Mouse (Mus musculus) embryonic facial prominence, embryonic 15.5 days (tissue): ENCODE measurements around the gene Cfap299. TPM values are rescaled to one million over a fixed set of nuclear protein-coding genes. Genes with fewer than 3 reads are reported as not detected.

Source experiments
- ATAC-seq: fragments of 200-750 bp; cut with Nextera tagmentation; 2 replicates; pipeline ENCODE4 v1.8.0; 2017; ENCODE audit warnings: low read depth, moderate TSS enrichment; ENCODE audit not compliant: insufficient number of reproducible peaks, low FRiP score, low TSS enrichment
- H3K27ac ChIP-seq: fragments of 300-500 bp; sonication (generic); replicated peaks from 2 replicates; pipeline ENCODE4 v1.5.1; 2015; ENCODE audit warnings: mild to moderate bottlenecking, inconsistent platforms
- H3K27me3 ChIP-seq: fragments of 300-500 bp; sonication (generic); 2 replicates; pipeline ENCODE4 v1.6.1; 2015; ENCODE audit warnings: inconsistent platforms
- H3K36me3 ChIP-seq: fragments of 300-500 bp; sonication (generic); 2 replicates; pipeline ENCODE4 v1.6.1; 2015; ENCODE audit warnings: mild to moderate bottlenecking, inconsistent platforms
- H3K4me1 ChIP-seq: fragments of 300-500 bp; sonication (generic); 2 replicates; pipeline ENCODE4 v1.6.1; 2015; ENCODE audit warnings: inconsistent platforms
- H3K4me2 ChIP-seq: fragments of 300-500 bp; sonication (generic); replicated peaks from 2 replicates; pipeline ENCODE4 v1.6.1; 2015; ENCODE audit warnings: mild to moderate bottlenecking, inconsistent platforms
- H3K4me3 ChIP-seq: fragments of 300-500 bp; sonication (generic); replicated peaks from 2 replicates; pipeline ENCODE4 v1.5.1; 2015; ENCODE audit warnings: mild to moderate bottlenecking, inconsistent platforms
- H3K9ac ChIP-seq: fragments of 300-500 bp; sonication (generic); 2 replicates; pipeline ENCODE4 v1.6.1; 2015; ENCODE audit warnings: inconsistent platforms
- H3K9me3 ChIP-seq: fragments of 300-500 bp; sonication (generic); replicated peaks from 2 replicates; pipeline ENCODE4 v1.6.1; 2016; ENCODE audit warnings: inconsistent platforms
- WGBS: fragments of 180-500 bp; shearing (Covaris S2); methylation state at CpG from one replicate; pipeline ENCODE4 v1.1.7; 2015; 5-methylcytosine and 5-hydroxymethylcytosine counted together
- polyA plus RNA-seq: library from polyadenylated mRNA; unstranded; fragments of >200 nt; fragmentation: Nextera tagmentation; extraction: Ambion mirVana; gene quantifications from 2 replicates; pipeline ENCODE4 v1.2.1, GENCODE M21; 2015

The Cfap299 gene
- polyA plus RNA-seq, 1 experiment from 2014 or later: 7.5 TPM

DNA sequence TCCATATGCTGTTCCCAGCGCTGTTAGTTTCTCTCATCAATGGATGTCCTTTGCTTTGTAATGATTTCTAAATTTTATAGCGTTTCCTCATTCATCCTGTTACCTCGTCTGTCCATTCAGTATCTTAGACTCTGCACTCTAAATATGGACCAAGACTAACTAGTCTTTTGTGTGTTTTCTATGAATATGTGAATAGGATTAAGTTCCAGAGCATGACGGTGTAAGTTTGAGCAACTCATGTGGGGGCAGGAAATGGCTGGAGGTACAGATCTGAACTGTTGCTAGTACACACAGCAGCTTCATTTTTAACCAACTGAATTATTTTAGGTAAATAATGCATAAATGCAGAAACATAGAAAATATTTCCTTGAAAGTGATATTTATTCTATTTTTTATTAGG lies 51.3 kb downstream of the Cfap299 start:
- Histone ChIP-seq H3K27ac (no peak overlapping the region), H3K36me3 (no peaks in the 10 kb centered on the region), H3K27me3 (no peaks in the 10 kb centered on the region), H3K9me3 (no peaks in the 10 kb centered on the region), H3K4me2 (no peak overlapping the region), H3K4me1 (no peaks in the 10 kb centered on the region), H3K4me3 (no peak overlapping the region), H3K9ac (no peak overlapping the region)
- 80% methylated on average over 4 of the region's 4 CpGs for WGBS
- ATAC-seq: no peak

DNA sequence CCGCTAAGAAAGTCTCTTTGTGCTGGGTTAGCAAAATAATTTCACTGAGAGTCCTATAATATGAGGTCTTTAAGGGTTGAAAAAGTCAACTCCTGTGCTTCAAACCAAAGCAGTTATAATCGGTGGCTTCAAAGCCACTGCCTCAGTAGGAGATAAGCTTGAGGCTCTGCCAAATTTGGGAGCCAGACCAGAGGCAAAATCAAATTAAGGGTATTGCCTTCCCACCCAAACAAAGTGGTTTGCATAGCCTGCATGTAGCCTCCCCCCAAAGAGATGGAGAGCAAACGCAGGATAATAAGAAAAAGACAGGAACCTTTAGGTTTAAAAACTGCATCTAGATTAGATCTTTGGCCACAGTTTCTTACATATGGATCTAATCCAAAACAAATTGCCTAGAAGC lies 58.0 kb downstream of the Cfap299 start:
- Histone ChIP-seq H3K4me3 (no peak overlapping the region), H3K36me3 (no peaks in the 10 kb centered on the region), H3K9me3 (no peaks in the 10 kb centered on the region), H3K4me2 (no peak overlapping the region), H3K4me1 (no peaks in the 10 kb centered on the region), H3K27ac (no peak overlapping the region), H3K9ac (no peak overlapping the region), H3K27me3 (no peaks in the 10 kb centered on the region)
- WGBS: 25% methylated on average over 3 of the region's 3 CpGs
- ATAC-seq: peak; percentile 69; the same call in 1 of the 2 replicates

DNA sequence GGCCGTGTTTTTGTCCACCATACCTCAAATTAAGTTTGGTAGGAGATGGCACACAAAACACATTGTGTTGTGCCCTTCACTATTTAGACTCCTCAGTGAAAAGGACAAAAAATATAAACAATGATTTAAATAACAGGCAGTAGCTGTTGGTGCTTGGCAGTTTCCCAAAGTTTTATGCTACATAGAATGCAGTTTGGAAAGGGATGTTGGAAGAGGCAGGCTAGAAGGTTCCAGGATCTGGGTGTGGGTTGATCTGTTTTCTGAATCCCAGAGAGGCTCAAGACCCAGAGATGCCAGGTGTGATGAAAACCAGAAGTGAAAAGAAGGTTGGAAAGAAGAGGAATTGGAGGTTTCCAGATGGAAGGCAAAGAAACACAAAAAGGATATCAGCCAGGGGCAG lies 73.1 kb downstream of the Cfap299 start:
- H3K9me3 ChIP-seq: no peaks in the 10 kb centered on the region
- no peaks in the 10 kb centered on the region for H3K4me1 ChIP-seq
- H3K36me3 ChIP-seq: no peaks in the 10 kb centered on the region
- ATAC-seq: no peak
- no peaks in the 10 kb centered on the region for H3K27me3 ChIP-seq
- H3K4me3 ChIP-seq: no peak overlapping the region
- H3K9ac ChIP-seq: no peak overlapping the region
- no peak overlapping the region for H3K27ac ChIP-seq
- WGBS: 83% methylated on average over 1 of the region's 1 CpGs
- no peak overlapping the region for H3K4me2 ChIP-seq

DNA sequence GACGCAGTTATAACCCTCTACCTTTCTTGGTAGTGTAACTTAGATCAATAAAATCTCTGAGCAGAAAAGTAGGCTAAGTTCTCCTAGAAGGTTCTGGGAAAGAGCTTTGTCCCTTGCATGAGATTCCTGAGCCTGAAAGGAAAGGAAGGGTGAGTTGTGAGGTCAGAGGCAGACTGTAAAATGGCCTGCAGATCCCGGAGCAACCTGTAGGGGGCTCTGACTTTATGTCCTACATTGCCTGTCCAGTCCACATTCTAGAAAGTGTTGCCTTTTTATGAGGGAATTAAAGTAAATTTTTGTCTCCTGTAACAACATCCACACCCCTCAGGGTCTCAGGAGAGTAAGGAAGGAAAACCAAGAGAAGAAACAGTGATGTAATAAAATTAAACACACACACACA lies 81.0 kb downstream of the Cfap299 start:
- H3K4me1 ChIP-seq: no peaks in the 10 kb centered on the region
- no peak overlapping the region for H3K4me2 ChIP-seq
- no peak overlapping the region for H3K27ac ChIP-seq
- no peak overlapping the region for H3K9ac ChIP-seq
- H3K36me3 ChIP-seq: no peaks in the 10 kb centered on the region
- no peaks in the 10 kb centered on the region for H3K9me3 ChIP-seq
- H3K4me3 ChIP-seq: no peak overlapping the region
- ATAC-seq: no peak
- WGBS: 69% methylated on average over 2 of the region's 2 CpGs
- no peaks in the 10 kb centered on the region for H3K27me3 ChIP-seq

DNA sequence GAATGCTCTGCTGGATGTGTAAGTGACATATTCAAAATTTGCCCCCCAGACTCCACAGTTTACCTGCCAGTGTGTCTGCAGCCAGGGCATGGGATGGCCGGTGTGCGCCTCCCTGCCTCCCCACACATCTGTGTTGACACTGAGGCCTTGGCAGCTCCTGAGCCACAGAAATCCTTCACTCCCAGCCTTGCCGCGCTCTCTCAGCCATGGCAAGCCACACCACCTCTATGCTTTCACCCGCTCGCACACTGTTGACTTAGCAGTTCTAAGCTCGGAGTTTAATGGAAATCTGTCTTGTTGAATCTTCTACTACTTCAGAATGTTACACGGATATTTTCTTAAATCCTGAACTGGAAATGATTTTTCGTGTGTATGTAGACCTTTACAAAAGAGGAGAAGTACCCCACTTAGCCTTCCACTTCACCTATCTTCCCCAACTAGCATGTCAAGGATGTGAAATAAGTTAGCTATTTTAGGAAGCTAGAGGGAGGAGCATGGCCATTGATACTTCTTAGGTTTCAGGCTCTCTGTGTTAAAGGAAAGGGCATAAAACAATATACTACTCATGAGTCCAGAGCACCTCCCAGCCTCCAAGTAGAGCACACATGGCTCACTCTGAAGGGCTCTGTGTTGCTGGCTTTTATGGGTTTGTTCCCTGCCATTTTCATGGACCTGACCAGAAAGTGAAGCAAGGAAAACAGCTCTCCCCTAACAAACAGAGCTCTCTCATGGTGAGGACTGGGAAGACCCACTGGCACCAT lies 87.5 kb downstream of the Cfap299 start:
- Histone ChIP-seq H3K9ac (no peak overlapping the region), H3K4me1 (no peaks in the 10 kb centered on the region), H3K9me3 (no peaks in the 10 kb centered on the region), H3K4me3 (no peak overlapping the region), H3K36me3 (no peaks in the 10 kb centered on the region), H3K4me2 (no peak overlapping the region), H3K27ac (no peak overlapping the region), H3K27me3 (no peaks in the 10 kb centered on the region)
- WGBS: 79% methylated on average over 9 of the region's 9 CpGs
- no peak for ATAC-seq

DNA sequence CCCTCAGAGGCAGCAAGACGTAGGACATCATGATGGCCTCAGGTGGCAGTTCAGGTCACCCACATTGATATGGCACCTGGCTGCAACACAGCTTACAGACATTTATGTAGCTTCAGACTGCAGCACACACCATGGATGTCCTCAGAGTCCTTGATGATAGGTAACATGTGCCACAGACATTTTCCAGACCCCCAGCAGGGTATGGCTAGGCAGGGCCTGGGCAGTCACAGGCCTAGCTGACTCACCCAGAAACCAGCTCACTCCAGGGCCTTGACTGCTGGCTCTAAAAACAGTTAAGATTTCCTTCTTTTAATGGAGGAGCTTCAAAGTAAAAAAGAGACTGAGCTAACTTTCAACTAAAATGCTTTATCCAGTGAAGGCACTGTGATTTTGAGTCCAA lies 95.9 kb downstream of the Cfap299 start:
- Histone ChIP-seq H3K36me3 (no peaks in the 10 kb centered on the region), H3K9me3 (no peaks in the 10 kb centered on the region), H3K27ac (no peak overlapping the region), H3K4me1 (no peaks in the 10 kb centered on the region), H3K4me3 (no peak overlapping the region), H3K27me3 (no peaks in the 10 kb centered on the region), H3K4me2 (no peak overlapping the region), H3K9ac (no peak overlapping the region)
- no peak for ATAC-seq
- WGBS: 91% methylated on average over 1 of the region's 1 CpGs

DNA sequence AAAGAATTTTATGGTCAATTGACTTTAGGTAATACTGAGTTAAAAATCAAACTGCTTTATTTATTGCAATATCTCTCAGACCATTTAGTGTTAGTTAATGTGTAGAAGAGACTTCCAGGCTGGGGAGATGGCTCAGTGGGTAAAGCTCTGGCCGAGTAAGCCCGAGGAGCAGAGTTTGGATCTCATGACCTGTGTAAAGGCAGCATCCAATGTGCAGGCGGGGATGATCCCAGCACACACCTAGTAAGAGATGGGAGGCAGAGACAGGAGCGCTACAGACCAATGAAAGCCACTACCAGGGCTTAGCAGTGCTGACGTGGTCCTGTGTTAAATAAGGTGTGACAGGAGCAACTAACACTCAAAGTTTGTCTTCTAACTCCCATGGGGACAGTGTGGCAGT lies 97.0 kb downstream of the Cfap299 start:
- Histone ChIP-seq H3K4me1 (no peaks in the 10 kb centered on the region), H3K27ac (no peak overlapping the region), H3K27me3 (no peaks in the 10 kb centered on the region), H3K4me2 (no peak overlapping the region), H3K36me3 (no peaks in the 10 kb centered on the region), H3K9ac (no peak overlapping the region), H3K9me3 (no peaks in the 10 kb centered on the region), H3K4me3 (no peak overlapping the region)
- ATAC-seq: no peak
- 86% methylated on average over 5 of the region's 5 CpGs for WGBS

DNA sequence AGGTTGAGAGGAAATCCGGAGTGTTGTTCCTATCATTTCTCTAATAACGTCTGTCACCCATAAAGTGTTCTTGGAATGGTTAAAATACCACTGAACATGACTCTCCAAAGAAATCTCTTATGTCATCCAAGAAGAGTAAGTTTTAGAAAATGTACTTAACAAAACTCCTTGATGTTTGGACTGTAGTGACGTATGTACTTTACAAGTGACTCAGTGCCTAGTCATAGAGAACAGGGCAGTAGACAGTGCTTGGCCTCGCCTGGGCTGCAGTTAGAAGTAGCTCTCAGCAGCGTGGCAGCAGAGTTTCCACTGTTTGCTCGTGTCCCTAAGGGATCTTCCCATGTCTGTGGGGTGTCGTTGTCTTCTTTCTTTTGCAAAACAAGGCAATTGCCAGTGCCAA lies 101.0 kb downstream of the Cfap299 start:
- no peak overlapping the region for H3K9ac ChIP-seq

DNA sequence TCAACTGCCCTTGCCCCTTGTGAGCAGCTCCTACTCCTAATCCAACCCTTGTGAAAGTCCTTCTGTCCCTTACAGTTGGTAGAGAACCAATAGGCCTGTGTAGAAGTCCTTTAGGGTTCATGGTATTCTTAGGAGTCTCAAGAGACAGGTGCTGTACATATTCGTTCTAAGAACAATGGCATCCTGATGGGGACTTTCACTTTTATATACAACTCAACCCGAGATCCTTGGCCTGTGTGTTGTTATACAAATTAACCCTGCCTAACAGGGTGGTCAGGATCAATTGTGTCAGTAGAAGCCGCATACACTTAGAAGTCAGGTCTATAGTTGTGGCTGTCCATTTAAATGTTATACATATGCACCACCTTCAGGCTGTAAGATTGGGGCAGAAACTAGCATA lies 109.6 kb downstream of the Cfap299 start:
- no peaks in the 10 kb centered on the region for H3K4me1 ChIP-seq
- no peaks in the 10 kb centered on the region for H3K36me3 ChIP-seq
- no peaks in the 10 kb centered on the region for H3K9me3 ChIP-seq
- no peaks in the 10 kb centered on the region for H3K27me3 ChIP-seq
- H3K4me2 ChIP-seq: no peak overlapping the region
- no peak for ATAC-seq
- no peak overlapping the region for H3K4me3 ChIP-seq
- H3K9ac ChIP-seq: no peak overlapping the region
- 75% methylated on average over 3 of the region's 3 CpGs for WGBS
- H3K27ac ChIP-seq: no peak overlapping the region

More for the DNA sequence above, 101.0 kb downstream of the Cfap299 start:
- H3K4me2 ChIP-seq: no peak overlapping the region
- no peak overlapping the region for H3K27ac ChIP-seq
- H3K9me3 ChIP-seq: no peaks in the 10 kb centered on the region
- H3K27me3 ChIP-seq: no peaks in the 10 kb centered on the region
- ATAC-seq: no peak
- H3K4me1 ChIP-seq: no peaks in the 10 kb centered on the region
- no peaks in the 10 kb centered on the region for H3K36me3 ChIP-seq
- 69% methylated on average over 7 of the region's 7 CpGs for WGBS
- H3K4me3 ChIP-seq: no peak overlapping the region

DNA sequence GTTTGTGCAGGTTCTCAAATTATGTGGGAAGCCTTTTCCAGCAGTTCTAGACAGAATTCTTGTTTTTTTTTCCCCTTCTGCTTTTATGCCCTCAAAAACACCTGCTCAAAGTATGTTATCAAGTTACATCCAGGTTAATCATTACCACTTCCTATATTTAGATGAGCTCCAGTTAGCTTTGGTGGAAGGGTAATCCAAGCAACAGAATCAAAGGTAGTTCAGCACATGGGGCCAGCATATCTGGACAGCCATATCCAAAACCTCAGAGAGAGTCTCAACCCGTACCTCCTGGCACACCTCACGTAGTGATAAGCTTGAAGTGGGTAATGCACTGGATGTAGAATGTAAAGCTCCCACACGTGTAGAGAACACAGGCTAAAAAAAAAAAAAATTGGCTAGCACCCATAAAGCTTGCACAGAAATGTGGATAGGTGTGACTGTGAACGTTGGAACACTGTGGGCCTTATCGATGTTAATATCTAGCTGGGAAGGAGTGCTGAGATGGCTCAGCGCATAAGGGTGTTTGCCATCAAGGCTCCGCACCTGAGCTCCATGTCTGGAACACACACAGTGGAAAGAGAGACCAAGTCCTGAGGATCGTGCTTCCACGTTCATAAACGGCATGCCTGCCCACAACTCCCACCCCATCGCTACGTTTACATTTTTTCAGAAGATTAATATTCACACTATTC lies 117.8 kb downstream of the Cfap299 start:
- H3K36me3 ChIP-seq: no peaks in the 10 kb centered on the region
- H3K4me3 ChIP-seq: no peak overlapping the region
- no peaks in the 10 kb centered on the region for H3K27me3 ChIP-seq
- WGBS: 85% methylated on average over 12 of the region's 12 CpGs
- H3K9me3 ChIP-seq: no peaks in the 10 kb centered on the region
- no peak for ATAC-seq
- H3K27ac ChIP-seq: no peak overlapping the region
- H3K4me1 ChIP-seq: no peaks in the 10 kb centered on the region
- no peak overlapping the region for H3K9ac ChIP-seq
- H3K4me2 ChIP-seq: no peak overlapping the region

DNA sequence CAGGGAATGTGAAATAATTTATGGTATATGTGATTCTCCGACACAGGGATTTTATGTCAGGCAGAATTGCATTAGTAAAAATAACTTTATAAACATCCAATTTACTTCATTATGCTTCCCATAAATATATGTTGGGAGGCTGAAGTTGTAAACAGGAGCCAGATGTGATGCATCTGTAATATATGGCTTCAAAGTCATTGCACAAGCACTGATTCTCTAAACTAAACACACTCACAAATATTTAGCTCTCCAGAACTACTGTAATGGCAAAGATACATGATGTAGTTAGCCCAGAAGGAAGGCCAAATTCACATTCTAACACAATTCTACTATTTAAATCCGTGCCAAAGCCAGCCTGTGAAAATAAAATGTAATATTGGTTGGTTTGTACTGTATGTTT lies 120.8 kb downstream of the Cfap299 start:
- WGBS: 53% methylated on average over 2 of the region's 2 CpGs
- no peaks in the 10 kb centered on the region for H3K36me3 ChIP-seq
- no peak for ATAC-seq

More for the DNA sequence above, 120.8 kb downstream of the Cfap299 start:
- Histone ChIP-seq H3K9ac (no peak overlapping the region), H3K4me2 (no peak overlapping the region), H3K4me3 (no peak overlapping the region), H3K4me1 (no peaks in the 10 kb centered on the region), H3K27me3 (no peaks in the 10 kb centered on the region), H3K27ac (no peak overlapping the region), H3K9me3 (no peaks in the 10 kb centered on the region)
